Mouse (Mus musculus) hindbrain, embryonic 16.5 days (tissue): ENCODE results near the gene Klc1. TPM values are rescaled to one million over a fixed set of nuclear protein-coding genes. Genes with fewer than 3 reads are reported as not detected.

ENCODE experiments used
- ATAC-seq: fragments of 200-750 bp; cut with Nextera tagmentation; 2 replicates; pipeline ENCODE4 v1.8.0; 2017; ENCODE audit warnings: moderate TSS enrichment, moderate library complexity
- H3K27ac ChIP-seq: fragments of 300-500 bp; sonication (generic); 2 replicates; pipeline ENCODE4 v1.5.1; 2014; ENCODE audit warnings: low read depth, mild to moderate bottlenecking, control low read depth, low read length, moderate library complexity
- H3K27me3 ChIP-seq: fragments of 300-500 bp; sonication (generic); replicated peaks from 2 replicates; pipeline ENCODE4 v1.6.1; 2014; ENCODE audit warnings: low read length; ENCODE audit not compliant: control insufficient read depth, insufficient read depth
- H3K36me3 ChIP-seq: fragments of 300-500 bp; sonication (generic); 2 replicates; pipeline ENCODE4 v1.6.1; 2014; ENCODE audit warnings: mild to moderate bottlenecking, low read length, moderate library complexity, mixed read lengths; ENCODE audit not compliant: control insufficient read depth, insufficient read depth
- H3K4me1 ChIP-seq: fragments of 300-500 bp; sonication (generic); 2 replicates; pipeline ENCODE4 v1.6.1; 2014; ENCODE audit warnings: low read depth, low read length; ENCODE audit not compliant: control insufficient read depth, insufficient read depth
- H3K4me2 ChIP-seq: fragments of 300-500 bp; sonication (generic); 2 replicates; pipeline ENCODE4 v1.6.1; 2014; ENCODE audit warnings: mild to moderate bottlenecking, low read length, control low read depth, moderate library complexity
- H3K4me3 ChIP-seq: fragments of 300-500 bp; sonication (generic); 2 replicates; pipeline ENCODE4 v1.5.1; 2014; ENCODE audit warnings: mild to moderate bottlenecking, low read length, control low read depth, moderate library complexity
- H3K9ac ChIP-seq: fragments of 300-500 bp; sonication (generic); 2 replicates; pipeline ENCODE4 v1.6.1; 2014; ENCODE audit warnings: low read depth, mild to moderate bottlenecking, control low read depth, low read length, moderate library complexity
- H3K9me3 ChIP-seq: fragments of 300-500 bp; sonication (generic); 2 replicates; pipeline ENCODE4 v1.6.1; 2014; ENCODE audit warnings: mild to moderate bottlenecking, low read length, moderate library complexity; ENCODE audit not compliant: control insufficient read depth
- WGBS: fragments of 180-500 bp; shearing (Covaris S2); extraction: QIAGEN DNeasy Blood & Tissue Kit; methylation state at CpG from one replicate; pipeline ENCODE4 v1.1.7; 2014; 5-methylcytosine and 5-hydroxymethylcytosine counted together
- polyA plus RNA-seq: library from polyadenylated mRNA; unstranded; fragments of >200 nt; fragmentation: Nextera tagmentation; extraction: Ambion mirVana; gene quantifications from 2 replicates; pipeline ENCODE4 v1.2.1, GENCODE M21; 2015

The Klc1 gene
- polyA plus RNA-seq, 1 experiment from 2014 or later = 654 TPM

GRCm38 (mm10) chr12:111753347-111753746 is 5.3 kb upstream of the Klc1 start:
- H3K27ac ChIP-seq = no peak overlapping the region
- H3K4me1 ChIP-seq = peaks cover 8% of the 10 kb centered on the region
- H3K27me3 ChIP-seq = no peaks in the 10 kb centered on the region
- H3K36me3 ChIP-seq = no peaks in the 10 kb centered on the region
- no peak for ATAC-seq
- 64% methylated on average over 9 of the region's 9 CpGs for WGBS
- H3K9me3 ChIP-seq = no peaks in the 10 kb centered on the region
- H3K4me3 ChIP-seq = no peak overlapping the region
- H3K4me2 ChIP-seq = no peak overlapping the region
- no peak overlapping the region for H3K9ac ChIP-seq

DNA sequence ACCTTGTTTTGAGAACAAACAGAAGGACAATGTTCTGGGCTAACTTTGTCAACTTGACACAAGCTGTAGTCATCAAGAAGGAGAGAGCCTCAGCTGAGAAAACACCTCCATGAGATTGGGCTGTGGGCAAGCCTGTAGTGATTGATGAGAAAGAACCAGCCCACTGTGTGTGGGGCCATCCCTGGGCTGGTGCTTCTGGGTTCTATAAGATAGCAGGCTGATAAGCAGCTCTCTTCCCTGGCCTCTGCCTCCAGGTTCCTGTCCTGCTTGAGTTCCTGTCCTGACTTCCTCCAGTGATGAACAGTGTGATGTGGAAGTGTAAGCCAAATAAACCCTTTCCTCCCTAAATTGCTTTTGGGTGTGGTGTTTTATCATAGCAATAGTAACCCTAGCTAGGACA is 3.9 kb upstream of the Klc1 start:
- Histone ChIP-seq H3K4me2 (no peak overlapping the region), H3K27ac (no peak overlapping the region), H3K4me1 (peaks cover 8% of the 10 kb centered on the region), H3K36me3 (no peaks in the 10 kb centered on the region), H3K9ac (no peak overlapping the region), H3K9me3 (no peaks in the 10 kb centered on the region), H3K27me3 (no peaks in the 10 kb centered on the region), H3K4me3 (no peak overlapping the region)
- no peak for ATAC-seq

- Histone ChIP-seq H3K4me2 (no peak overlapping the region), H3K27me3 (no peaks in the 10 kb centered on the region), H3K9ac (no peak overlapping the region), H3K9me3 (no peaks in the 10 kb centered on the region), H3K27ac (no peak overlapping the region), H3K4me1 (peaks cover 12% of the 10 kb centered on the region), H3K36me3 (no peaks in the 10 kb centered on the region), H3K4me3 (no peak overlapping the region)
- no peak for ATAC-seq
- 78% methylated on average over 2 of the region's 2 CpGs for WGBS
Measured at GRCm38 (mm10) chr12:111755231-111755630, 3.4 kb upstream of the Klc1 start.

DNA sequence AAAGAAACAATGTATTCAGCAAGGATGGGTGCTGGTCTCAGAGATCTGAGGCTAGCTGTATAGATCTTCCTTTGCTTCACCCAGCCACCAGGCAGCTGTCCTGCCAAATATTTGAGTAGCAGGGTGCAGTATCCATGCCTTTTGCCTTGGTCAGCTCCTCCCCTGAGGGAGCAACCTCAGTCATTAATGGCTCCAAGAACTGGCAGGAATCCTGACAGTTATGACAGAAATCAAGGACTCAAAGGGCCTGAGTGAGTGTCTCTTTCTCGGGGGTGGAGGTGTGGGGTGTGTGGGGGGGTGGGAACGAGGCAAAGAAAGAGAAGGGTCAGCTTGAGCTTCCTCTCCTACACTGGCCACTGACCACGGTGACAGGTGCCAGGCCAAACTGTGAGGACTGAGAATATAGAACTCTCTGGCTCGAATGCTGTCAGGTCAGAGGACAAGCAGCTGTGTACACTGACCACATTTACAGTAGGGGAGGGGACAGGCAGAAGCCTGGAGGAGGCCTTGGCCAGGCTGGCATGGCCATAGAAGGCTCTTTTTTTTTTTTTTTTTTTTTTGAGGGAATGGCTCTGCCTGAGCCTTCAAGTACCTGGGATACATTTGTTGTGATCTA is 2.5 kb upstream of the Klc1 start:
- Histone ChIP-seq H3K27ac (no peak overlapping the region), H3K4me3 (no peak overlapping the region), H3K9ac (no peak overlapping the region), H3K4me2 (no peak overlapping the region), H3K4me1 (peaks cover 20% of the 10 kb centered on the region), H3K9me3 (no peaks in the 10 kb centered on the region), H3K27me3 (no peaks in the 10 kb centered on the region), H3K36me3 (no peaks in the 10 kb centered on the region)
- ATAC-seq = no peak
- WGBS = 59% methylated on average over 4 of the region's 4 CpGs

GRCm38 (mm10) chr12:111756698-111757082 is 2.0 kb upstream of the Klc1 start:
- 48% methylated on average over 5 of the region's 5 CpGs for WGBS
- H3K4me1 ChIP-seq = peaks cover 25% of the 10 kb centered on the region
- H3K9me3 ChIP-seq = no peaks in the 10 kb centered on the region

GRCm38 (mm10) chr12:111757561-111758325 is 906 bp upstream of the Klc1 start:
- Histone ChIP-seq H3K27ac (peak overlapping the region; percentile 98), H3K4me3 (peak overlapping the region; percentile 91), H3K36me3 (no peaks in the 10 kb centered on the region), H3K27me3 (no peaks in the 10 kb centered on the region), H3K9me3 (no peaks in the 10 kb centered on the region), H3K4me1 (peaks cover 31% of the 10 kb centered on the region), H3K4me2 (peak overlapping the region; percentile 99), H3K9ac (peak overlapping the region; percentile 99)
- no peak for ATAC-seq
- WGBS = 44% methylated on average over 10 of the region's 10 CpGs

More at GRCm38 (mm10) chr12:111756698-111757082, 2.0 kb upstream of the Klc1 start:
- H3K27me3 ChIP-seq = no peaks in the 10 kb centered on the region
- no peak overlapping the region for H3K4me3 ChIP-seq
- no peak for ATAC-seq
- no peak overlapping the region for H3K9ac ChIP-seq
- H3K36me3 ChIP-seq = no peaks in the 10 kb centered on the region
- H3K4me2 ChIP-seq = no peak overlapping the region
- H3K27ac ChIP-seq = no peak overlapping the region

DNA sequence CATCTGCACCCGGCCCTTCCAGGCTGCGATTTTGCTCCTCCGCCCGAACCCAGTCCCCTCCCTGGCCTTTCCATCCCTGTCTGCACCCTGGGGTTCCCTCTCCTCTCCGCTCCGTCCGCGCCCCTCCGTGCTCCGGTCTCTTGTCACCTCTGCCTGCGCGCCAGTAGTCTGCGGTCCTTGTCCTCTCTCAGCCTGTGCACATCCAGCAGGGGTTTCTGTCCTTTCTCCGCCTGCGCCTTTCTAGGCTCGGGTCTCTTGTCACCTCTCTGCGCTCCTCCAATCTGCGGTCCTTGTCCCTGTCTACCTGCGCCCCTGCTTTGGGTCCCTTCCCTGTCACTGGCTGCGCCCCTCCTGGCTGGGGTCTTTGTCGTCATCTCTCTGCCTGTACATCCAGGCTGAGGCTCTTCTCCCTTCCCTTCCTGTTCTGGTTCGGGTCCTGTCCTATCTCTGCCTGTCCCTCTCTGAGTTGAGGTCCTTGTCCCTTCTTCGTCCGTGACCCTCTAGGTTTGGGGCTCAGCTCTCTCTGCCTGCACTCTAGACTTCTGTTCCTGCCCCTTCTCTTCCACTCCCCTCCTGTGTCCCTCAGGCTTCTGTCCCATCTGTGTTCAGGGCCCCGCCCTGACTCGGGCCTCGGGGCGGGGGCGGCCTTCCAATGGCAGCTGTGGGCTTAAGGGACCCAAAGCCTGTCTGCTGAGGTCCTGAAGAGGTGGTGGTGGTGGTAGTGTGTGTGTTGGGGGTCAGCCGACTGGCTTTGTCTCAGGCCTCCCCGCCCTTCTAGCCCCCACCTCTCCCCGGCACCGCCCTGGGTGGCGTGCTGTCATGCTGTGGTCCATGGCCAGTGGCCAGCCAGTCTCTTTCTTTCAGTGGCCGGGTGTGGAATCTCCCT is 770 bp downstream of the Klc1 start:
- under 1% methylated on average over 35 of the region's 35 CpGs for WGBS
- Histone ChIP-seq H3K36me3 (no peaks in the 10 kb centered on the region), H3K4me2 (peak overlapping the region; percentile 99), H3K27me3 (no peaks in the 10 kb centered on the region), H3K27ac (peak overlapping the region; percentile 98), H3K4me1 (peaks cover 31% of the 10 kb centered on the region), H3K9me3 (no peaks in the 10 kb centered on the region), H3K4me3 (peak overlapping the region; percentile 91), H3K9ac (peak overlapping the region; percentile 99)
- peak; percentile 58 for ATAC-seq

GRCm38 (mm10) chr12:111760306-111760908 is 1.8 kb downstream of the Klc1 start:
- no peak for ATAC-seq
- WGBS = 56% methylated on average over 7 of the region's 7 CpGs
- H3K9ac ChIP-seq = peak overlapping the region; percentile 99
- peaks cover 31% of the 10 kb centered on the region for H3K4me1 ChIP-seq
- no peaks in the 10 kb centered on the region for H3K36me3 ChIP-seq
- no peak overlapping the region for H3K27ac ChIP-seq
- H3K4me2 ChIP-seq = peak overlapping the region; percentile 99
- H3K4me3 ChIP-seq = peak overlapping the region; percentile 91
- H3K9me3 ChIP-seq = no peaks in the 10 kb centered on the region
- no peaks in the 10 kb centered on the region for H3K27me3 ChIP-seq
